Mouse (Mus musculus) left cerebral cortex, adult 8-10 months (tissue): ENCODE measurements at regions not wholly inside any gene's neighbourhood (a gene's known extent, or its start where the extent isn't known, plus 50 kb on each side); places are given as distances from the start of the nearest gene placed in this dataset.

Experiments used
- DNase-seq, 2 experiments: peaks; one replicate each; pipeline ENCODE4 v3.0.0; 2022; ENCODE audit warnings: low spot score in 2 of 2

DNA sequence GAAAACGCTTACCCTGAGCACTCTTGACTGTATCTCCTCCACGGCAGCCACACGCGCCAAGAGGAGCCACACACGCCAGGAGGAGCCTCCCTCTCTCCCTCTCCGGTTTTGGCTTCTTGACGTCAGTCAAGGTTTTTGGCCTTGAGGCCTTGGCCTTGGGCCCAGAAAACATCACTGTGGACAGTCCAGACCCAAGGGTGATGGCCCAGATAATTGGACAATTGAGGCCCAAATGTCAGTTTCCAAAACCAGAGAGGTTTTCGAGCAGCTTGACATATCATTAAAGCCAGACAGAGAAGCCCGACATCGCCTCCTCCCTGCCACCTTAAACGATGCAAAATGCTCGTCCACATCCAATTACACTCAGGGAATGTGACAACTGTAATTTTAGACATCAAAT is 65.4 kb upstream of the Aldh1a3 start:
- no peak for DNase-seq

DNA sequence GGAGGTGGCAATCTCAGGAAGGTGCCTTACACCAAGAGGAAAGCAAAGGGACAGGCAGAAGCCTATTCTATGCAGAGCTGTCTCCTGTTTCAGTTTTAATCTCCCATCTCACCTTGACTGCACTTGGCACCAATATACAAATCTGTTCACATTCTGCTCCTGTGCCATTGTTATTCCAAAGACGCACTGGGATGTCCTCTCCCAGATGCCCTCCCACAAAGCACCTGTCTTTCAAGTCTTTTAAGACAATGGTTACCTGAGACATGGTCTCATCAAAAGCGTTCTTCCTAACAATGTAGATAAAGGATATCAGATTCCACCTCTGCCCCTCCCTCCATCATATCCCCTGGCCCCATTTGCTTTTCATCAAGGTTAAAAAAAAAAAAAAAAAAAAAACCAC is 64.2 kb upstream of the Aldh1a3 start:
- DNase-seq: no peak

- no peak for DNase-seq
These were observed 62.8 kb upstream of the Aldh1a3 start for GRCm38 (mm10) chr7:66490073-66490472.

- no peak for DNase-seq
These were observed 60.4 kb upstream of the Aldh1a3 start for GRCm38 (mm10) chr7:66487751-66488150.

- no peak for DNase-seq
These were observed 53.1 kb upstream of the Aldh1a3 start for GRCm38 (mm10) chr7:66480446-66480845.

- DNase-seq: no peak
These were observed 52.0 kb upstream of the Aldh1a3 start for GRCm38 (mm10) chr7:66479321-66479720.

- DNase-seq: no peak
These were observed 50.8 kb upstream of the Aldh1a3 start for GRCm38 (mm10) chr7:66478106-66478505.

- DNase-seq: no peak
These were observed 50.2 kb upstream of the Aldh1a3 start for GRCm38 (mm10) chr7:66477475-66477874.
